Mouse (Mus musculus) brain, embryonic 18.5 days (tissue): Measurements from ENCODE around the gene Fkbp2.
A peak's percentile ranks its signal among the peaks of the same experiment; 100 is the strongest.

Experiments
- DNase-seq: peaks from one replicate; pipeline ENCODE4 v3.0.0-alpha.2; 2012; ENCODE audit warnings: low read depth, low spot score

Gene Fkbp2

DNA sequence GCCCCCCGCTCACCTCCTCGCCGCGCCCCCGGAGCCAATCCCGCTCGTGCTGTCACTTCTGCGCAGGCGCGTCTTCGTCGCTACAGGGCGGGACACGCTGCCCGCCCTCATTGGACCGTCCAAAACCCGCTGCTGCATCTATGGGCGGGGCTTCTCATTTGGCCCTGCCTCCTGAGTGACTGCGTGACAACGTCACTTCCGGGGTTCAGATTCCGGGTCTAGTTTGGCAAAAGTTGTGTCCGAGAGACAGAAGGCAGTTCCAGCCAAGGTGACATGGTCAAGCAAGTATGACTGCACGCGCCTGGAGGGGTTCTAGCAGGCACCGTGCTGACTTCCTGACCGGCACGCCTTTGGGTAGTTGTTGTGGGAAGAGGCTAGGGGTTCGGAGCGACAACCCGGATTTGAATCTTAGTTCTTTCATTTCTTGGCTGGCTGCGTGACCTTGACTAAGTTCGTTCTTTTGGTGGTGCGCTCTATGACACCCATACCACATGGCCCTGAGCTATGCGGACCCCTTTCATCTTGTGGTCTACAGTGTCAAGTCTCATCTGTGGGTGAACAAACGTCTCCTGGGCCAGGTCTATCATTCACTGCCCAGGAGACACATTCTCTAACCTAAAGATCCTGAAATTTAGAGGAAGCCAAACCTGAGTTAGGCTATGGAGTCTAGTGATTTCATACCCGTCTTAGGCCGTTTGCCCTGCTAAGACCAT, at the start of gene Fkbp2:
Gene Fkbp2, minus strand, starts transcription at position 121 of the 713 bp plus-strand sequence.
- DNase-seq: peak; percentile 97

DNA sequence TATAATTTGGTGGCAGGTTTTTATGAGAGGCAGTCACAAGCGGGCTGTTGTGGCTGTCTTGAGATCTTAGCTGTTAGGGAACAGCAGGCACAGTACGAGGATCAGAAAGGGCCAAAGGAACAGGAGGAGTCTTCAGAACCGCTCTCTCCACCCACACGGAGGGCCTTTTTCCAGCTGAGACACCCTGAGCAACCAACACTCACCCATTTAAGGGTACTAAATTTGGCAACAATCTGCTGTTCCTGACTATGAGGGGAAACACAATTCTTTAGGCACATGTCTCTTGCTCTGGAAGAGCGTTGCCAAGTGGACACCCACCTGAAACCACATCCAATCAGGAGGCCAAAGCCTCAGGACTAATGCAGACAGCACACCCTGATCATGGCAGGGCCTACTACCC, 49.2 kb upstream of the Fkbp2 start:
- no peak for DNase-seq

DNA sequence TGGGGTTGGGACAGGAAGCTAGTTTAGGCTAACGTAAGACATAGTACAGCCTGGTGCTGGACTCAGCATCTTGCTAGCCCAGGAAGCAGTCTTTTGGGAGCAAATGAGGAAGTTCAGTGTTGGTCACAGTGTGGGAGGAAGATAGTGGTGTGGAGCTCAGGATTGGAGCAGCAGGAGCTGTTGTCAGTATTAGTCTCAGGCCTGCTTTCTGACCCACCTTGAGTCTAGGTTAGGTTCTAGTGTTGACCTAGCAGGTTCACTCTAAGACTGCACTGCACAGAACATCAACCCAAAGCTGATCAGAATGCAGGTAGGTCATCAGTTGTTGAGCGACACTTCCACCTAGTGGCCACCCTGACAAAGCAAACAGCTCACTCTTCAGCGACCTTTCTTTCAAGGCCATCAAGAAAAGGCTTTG, 39.9 kb upstream of the Fkbp2 start:
- DNase-seq: no peak

DNA sequence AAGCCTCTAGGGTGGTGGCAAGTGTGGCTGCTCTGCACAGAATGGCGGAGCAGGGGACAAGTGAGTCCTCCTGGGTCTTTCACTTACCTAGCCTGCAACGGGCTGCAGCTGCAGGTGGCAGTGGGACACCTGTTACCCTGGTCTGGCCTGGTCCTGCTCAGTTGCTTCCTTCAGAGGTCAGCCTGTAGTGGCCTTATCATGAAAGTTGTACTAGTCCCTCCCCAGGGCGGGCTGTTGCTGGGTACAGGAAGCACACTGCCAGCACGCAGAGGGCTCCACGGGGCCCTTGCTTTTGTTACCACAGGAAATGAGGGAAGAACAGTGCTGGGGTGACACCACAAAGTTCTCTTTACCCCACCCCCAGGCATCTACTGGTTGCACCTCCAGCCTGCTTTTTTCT, 38.9 kb upstream of the Fkbp2 start, which contains the start of gene Fermt3:
Gene Fermt3, minus strand, starts transcription at position 279 of the 400 bp plus-strand sequence.
- no peak for DNase-seq

DNA sequence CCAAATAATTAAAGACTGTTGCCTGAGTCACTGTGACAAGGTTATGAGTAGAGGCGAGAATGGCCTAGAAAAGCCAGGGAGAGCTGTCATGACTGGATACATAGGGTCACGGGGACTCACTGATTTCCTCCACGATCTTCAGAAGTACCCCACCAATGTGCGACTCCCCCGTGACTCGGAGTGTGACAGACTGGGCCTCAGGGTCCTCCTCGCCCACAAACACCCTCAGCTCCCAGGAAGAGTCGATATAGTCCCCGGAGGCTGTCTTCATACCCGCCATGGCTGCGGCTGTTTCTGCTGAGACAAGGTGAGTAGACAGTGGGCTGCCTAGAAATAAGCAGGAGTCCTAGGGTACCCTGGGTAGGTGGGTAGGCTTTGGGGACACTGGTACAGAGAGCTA, 38.2 kb upstream of the Fkbp2 start:
- no peak for DNase-seq

DNA sequence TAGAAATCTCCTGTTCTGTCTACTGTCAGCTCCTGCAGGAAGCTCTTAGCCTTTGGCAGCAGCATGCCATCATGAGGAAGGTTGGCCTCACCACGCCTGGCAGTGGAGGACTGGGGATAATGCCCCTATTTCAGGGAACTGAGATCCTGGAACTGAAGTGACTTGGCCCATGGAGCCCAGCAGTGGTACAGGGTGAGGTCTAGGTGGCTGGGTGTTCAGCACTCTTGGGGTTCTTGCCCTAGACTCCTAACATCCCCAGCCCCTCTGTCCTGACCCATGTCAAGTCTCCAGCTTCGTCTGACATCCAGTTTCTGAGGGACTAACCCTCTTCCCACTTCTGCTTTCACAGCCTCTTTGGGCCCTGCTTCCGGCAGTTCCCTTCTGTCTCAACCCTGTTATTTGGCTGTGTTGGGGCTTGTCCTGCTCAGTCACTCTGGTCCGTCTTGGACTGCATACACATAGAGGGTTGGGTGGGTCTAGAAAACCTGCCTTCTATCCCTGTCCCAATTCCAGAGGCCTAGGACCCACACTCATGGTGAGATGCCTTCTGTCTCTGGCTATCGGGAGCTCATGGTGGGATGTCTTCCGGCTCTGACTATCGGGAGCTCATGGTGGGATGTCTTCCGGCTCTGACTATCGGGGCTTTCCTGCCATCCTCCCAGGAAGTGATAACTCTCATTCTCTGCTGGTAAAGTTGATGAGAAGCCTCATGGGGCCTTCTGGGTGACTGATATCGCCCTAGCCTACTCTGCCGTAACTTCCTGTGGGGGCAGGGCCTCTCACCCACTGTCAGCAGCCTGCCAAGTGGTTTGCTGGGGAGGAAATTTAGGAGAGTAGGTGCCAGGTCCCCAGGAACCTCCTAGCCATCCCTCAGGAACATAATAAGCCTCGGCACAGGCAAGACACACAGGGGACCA, 37.5 kb upstream of the Fkbp2 start:
- no peak for DNase-seq

DNA sequence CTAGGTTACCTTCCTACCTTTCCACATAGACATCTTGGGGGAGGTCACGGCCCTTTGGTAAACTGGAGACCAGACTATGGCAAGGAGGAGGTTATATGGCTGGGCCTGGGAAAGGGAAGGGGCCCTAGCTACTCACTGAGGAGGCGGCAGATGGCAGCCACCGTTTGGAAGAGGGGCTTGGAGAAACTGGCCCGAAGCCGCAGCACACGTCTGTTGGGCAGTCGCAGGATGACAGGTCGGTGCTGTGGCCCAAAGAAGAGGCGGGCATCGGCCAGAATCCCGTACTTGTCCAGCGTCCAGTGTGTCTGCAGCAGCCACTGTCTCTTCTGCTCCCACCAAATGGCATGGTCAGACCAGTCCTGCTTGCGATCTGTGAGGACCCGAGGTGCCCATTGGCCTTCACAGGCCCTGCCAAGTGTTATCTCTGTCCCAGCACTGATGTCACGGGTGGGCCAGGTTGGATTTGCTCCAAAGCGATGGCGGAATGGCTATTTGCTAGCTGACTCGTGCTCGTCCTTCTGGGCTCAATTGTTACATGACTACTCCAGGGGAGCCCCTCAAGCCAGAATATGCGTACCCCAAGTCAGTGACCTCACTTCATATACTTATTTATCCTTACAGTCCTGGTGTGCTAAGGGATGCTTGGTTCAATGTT, 34.3 kb upstream of the Fkbp2 start:
- DNase-seq: no peak

DNA sequence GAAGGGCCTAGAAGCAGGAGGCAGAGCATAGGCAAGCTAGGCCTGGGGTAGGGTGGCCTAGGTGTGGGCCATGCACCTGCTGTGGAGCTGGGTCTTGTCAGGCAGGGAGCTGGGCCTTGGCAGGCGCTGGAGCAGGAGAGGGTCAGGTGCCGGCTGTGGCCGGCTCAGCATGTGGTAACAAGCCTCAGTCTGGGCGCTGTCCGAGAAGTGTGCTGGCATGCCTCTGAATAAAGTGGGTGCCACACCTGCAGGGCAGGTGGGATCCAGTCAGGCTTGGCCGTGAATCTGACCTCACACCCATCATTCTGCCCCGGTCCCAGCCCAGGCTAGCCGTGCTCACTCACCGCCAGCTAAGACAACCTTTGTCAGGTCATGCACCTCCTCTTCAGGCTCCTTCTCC, 33.7 kb upstream of the Fkbp2 start:
- DNase-seq: no peak

DNA sequence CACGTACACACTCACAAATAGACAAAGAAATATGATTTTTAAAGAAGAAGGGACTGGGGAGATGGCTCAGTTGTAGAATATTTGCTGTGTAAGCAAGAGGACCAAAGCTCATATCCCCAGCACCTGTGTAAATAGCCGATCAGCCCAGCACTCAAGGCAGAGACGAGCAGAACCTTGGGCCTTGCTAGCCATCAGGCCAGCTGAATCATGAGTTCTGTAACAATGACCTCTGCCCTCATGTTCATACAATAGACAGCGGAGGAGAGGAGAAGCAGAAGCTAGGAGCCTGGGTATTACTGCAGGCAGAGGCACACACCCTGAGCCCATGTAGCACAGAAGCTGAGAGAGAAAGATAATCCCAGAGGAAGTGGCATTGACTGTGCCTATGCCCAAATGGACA, 32.1 kb upstream of the Fkbp2 start:
- no peak for DNase-seq

DNA sequence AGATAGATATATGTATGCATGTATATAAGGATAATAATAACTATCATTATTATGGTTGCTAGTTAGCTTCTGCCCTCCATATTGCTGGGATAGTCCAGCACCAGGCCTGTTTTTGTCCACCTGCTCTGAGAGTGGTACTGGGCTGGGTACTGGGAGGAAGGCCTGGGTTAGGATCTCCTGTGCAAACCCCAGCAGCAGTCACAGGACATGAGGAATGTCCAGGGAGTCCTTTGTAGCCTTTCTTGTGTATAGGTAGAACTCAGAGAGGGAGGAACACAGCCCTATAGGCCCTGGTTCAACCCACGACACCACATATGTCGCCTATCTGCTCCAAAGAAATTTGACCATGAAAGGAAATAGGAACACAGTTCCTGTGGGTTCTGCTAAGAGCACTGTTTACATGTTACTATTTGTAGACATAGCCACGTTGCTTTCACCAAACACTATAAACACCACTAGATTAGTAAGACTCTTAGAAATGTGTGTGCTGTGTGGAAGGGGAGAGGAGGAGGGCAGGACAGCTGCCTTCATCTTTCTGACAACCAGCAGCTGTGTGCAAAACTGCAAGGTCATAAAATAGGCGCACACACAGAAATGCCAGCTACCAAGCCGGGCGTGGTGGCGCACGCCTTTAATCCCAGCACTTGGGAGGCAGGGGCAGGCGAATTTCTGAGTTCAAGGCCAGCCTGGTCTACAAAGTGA, 26.7 kb upstream of the Fkbp2 start:
- no peak for DNase-seq

DNA sequence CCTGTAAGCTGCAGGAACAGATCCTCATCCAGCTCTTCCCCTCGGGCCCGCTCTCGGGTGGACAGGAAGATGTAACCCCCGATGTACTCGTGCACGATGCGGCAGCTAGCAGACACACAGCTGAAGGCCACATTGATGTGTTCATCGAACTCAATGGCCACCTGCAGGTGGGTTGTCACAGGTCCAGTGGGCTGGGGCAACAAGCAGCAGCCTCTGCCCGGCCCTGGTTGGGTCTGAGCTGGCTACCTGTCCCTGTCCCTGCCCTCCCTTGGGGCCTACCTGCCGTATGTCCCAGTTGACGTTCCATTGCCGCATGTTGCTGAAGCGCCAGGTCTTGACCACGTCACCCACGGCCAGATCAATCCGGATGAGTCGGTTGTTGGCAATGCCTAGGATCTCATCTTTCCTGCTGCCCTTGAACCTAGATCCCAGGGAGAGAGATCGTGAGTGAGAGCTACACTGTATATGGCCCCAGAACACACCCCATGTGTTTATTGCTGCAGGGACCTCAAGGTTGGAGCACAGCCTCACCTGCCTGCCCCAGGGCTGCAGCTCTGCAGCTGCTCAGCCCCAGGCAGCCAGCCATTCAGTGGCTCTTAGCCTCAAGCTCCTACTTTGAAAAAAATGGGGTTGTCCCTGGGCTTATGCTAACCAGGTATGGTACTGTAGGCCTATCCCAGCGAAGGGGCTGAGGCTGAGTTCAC, 19.2 kb upstream of the Fkbp2 start:
- no peak for DNase-seq

DNA sequence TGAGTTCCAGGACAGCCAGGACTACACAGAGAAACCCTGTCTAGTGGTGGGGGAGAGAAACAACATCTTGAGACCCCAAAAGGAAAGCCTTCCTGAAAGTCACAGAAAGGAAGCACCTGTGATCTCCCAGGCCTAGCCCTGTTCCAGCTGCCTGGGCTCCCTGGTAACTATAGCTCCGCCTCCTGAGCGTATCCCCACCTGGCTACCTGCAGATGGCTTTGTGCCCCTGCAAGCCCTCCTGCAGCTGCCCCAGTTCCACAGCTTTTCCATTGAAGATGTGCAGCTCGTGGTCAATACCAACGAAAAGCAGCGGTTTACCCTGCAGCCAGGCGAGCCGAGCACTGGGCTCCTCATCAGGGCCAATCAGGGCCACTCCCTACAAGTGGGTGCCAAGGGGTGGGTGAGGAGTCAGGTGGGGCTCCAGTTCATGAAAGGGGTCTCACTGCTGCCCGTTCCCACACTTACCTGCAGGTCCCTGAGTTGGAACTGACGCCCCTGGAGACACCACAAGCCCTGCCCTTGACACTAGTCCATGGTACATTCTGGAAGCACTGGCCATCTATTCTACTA, 17.5 kb upstream of the Fkbp2 start:
- DNase-seq: no peak

DNA sequence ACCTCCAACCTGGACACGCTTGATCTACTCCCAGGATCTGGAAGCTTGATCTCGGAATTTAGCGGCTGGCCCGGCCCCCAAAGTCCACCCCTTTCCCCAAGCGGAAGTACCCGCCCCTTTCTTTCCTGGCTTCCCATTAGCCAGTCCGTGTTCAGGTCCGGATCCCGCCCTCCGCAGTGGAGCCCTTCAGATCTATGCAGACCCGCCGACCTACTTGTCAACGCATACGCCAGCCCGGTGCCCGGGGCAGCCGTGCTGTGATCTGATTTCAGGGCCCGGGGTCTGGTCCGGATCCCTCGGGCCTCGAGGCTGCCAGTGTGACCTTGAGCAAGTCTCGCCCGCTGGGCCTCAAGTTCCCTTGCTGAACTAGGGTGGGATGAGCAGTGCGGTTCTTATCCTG, 15.7 kb upstream of the Fkbp2 start, which contains the start of the genes Nudt22 and Trpt1:
Gene Nudt22, minus strand, starts transcription at position 112 of the 400 bp plus-strand sequence.
Gene Trpt1, plus strand, starts transcription at position 126 of the 400 bp plus-strand sequence.
- no peak for DNase-seq

DNA sequence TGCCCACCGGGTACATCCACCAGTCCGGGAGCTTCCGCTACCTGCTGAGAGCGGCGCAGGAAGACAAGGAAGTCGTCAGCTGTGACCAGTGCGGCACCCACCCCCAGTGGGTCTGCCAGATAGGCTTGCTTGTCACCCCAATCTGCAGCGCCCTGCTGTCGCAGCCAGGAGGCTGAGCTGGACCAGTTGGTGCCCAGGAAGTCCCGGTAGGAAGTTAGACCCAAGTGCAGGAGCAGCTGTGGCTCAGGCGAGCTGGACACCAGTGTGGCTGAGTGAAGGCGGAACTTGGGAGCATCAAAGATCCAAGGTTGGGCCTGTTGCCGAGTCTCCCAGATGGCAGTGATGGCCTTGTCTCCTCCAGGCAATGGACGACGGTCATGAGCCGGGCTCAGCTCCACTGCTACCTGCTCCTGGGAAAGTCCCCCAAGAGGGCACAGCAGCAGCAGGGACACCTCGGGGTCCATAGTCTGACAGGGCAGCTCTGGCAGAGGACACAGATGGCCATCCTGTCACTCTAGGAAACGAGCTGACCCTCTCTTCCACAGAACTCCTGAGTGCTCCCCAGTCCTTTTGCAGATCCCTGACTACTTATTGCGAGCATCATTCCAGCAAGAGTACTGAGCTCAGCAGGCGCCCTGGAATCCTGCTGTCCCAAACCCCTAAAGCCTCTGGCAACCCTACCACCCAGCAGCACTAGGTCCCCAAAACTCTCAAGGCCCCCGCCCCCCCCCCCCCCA, 15.1 kb upstream of the Fkbp2 start:
- no peak for DNase-seq

DNA sequence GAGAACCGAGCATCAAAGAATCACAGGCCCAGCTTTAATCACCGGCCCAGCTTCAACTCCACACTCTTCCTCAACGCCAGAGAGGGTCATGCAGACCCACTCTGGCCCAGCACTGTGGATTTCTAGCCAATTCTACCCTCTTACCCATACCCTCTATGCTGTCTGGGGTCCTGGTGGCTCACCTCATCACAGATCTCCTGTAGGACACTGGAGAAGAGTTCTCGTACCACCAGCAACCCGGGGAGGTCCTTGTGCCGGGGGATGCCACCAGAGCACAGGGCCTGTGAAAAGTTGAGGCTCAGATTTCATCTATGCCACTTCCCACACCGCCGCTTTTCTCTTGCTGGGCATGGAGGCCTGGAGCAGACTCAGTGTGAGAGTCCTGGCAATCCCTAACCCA, 14.2 kb upstream of the Fkbp2 start:
- DNase-seq: no peak

DNA sequence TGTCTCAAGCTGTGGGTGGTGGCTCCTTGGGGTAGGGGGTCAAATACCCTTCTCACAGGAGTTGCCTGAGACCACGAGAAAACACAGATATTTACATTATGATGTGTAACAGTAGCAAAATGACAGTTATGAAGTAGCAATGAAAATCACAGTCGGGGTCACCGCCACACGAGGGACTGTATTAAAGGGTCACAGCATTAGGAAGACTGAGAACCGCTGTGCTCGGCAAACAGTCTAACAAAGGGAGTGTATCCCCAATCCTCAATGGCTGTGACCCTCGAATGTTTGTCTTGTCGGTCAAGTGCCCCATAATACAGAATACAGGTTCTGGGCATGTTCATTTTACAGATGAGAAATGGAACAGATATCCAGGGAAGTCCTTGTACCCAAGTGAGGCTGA, 13.7 kb upstream of the Fkbp2 start:
- DNase-seq: no peak

DNA sequence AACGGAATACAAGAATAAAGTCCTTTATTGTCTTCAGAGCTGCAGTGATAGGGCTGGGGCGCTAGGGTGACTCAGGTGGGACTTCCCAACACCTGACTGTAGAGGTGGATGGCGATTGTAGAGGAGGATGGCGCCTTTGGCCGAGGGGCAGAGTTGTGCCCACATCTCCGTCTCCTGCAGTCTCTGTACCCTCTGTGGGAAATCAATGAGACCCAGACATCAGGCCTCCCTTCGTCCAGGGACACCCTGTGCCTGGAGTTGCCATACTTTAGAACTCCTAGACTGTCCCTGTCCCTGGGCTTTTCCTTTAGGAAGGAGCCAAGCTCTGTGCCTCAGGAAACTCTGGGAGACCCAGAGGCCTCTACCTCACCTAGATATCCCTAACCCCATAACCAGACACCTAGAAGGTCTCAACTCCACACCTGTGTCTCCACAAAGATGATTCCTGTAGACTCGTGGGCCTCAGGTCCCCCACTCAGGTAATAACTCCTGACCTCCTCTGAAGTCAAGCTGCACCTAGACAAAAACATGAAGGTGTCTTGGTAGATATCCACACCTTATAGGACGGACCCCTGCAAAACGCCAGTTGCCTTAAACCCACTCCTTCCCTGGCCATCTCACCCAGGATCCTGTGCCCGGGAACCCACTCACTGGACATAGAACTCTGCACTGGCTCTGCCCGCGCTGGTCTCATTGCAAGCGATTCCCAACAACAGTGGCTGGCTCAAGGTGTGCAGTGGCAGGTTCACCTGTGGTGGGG, 12.9 kb upstream of the Fkbp2 start:
- no peak for DNase-seq

DNA sequence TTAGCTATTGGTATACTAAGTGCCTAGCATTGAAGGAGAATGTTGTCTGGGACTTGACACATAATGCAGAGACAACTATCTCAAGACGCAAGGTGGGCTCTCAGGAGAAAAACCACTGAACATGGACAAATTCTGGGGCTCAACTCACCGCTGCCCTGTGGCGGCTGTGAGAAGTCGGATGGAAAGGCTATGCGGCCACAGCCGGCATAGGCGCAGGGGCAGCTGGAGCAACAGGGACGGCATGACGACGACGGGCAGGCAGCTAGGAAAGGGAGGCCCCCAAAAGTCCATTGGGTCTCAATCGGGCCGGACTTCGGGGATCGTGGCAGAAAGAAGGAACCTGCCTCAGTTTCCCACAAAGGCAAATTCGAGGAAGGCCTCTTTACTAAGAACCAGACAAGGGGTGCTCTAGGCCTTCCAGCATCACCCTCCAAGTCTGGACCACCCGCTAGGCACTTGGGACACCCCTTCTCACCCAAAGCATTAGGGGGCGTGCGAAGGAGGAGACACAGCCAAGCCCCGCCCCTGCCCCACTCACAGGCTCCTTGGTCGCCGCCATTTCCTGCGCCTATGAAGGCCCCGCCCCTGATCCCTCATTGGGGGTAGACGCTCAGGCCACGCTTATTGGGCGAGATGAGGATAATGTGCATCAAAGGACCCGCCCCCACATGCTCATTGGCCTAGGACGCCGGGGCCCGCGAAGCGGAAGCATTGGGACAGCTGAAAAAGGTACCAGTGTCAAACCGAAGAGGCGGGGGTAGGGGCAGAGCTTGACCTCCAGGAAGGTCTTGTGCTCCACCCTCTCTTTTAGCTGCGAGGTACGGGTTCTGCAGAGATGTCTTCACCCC, 11.9 kb upstream of the Fkbp2 start, which contains the start of gene Dnajc4:
Gene Dnajc4, minus strand, starts transcription at position 562 of the 848 bp plus-strand sequence.
- DNase-seq: peak; percentile 90
